Mouse (Mus musculus) liver, embryonic 15.5 days (tissue): ENCODE results near the gene Ubac2. TPM values are rescaled to one million over a fixed set of nuclear protein-coding genes. Genes with fewer than 3 reads are reported as not detected.

Experiments
- ATAC-seq: fragments of 200-750 bp; cut with Nextera tagmentation; 2 replicates; pipeline ENCODE4 v1.8.0; 2017; ENCODE audit warnings: moderate number of reproducible peaks, mild to moderate bottlenecking, moderate library complexity; ENCODE audit not compliant: insufficient read depth
- H3K27ac ChIP-seq: fragments of 300-500 bp; sonication (generic); replicated peaks from 2 replicates; pipeline ENCODE4 v1.5.1; 2015; ENCODE audit warnings: mild to moderate bottlenecking, inconsistent platforms
- H3K27me3 ChIP-seq: fragments of 300-500 bp; sonication (generic); 2 replicates; pipeline ENCODE4 v1.6.1; 2015; ENCODE audit warnings: mild to moderate bottlenecking, inconsistent platforms
- H3K36me3 ChIP-seq: fragments of 300-500 bp; sonication (generic); replicated peaks from 2 replicates; pipeline ENCODE4 v1.6.1; 2015; ENCODE audit warnings: moderate library complexity, mild to moderate bottlenecking, inconsistent platforms
- H3K4me1 ChIP-seq: fragments of 300-500 bp; sonication (generic); replicated peaks from 2 replicates; pipeline ENCODE4 v1.6.1; 2015; ENCODE audit warnings: inconsistent platforms
- H3K4me2 ChIP-seq: fragments of 300-500 bp; sonication (generic); 2 replicates; pipeline ENCODE4 v1.6.1; 2015; ENCODE audit warnings: moderate library complexity, mild to moderate bottlenecking, inconsistent platforms
- H3K4me3 ChIP-seq: fragments of 300-500 bp; sonication (generic); replicated peaks from 2 replicates; pipeline ENCODE4 v1.5.1; 2015; ENCODE audit warnings: mild to moderate bottlenecking, inconsistent platforms
- H3K9ac ChIP-seq: fragments of 300-500 bp; sonication (generic); 2 replicates; pipeline ENCODE4 v1.6.1; 2015; ENCODE audit warnings: moderate library complexity, mild to moderate bottlenecking, inconsistent platforms
- H3K9me3 ChIP-seq: fragments of 300-500 bp; sonication (generic); replicated peaks from 2 replicates; pipeline ENCODE4 v1.6.1; 2016; ENCODE audit warnings: inconsistent platforms
- WGBS: fragments of 180-500 bp; shearing (Covaris S2); methylation state at CpG from one replicate; pipeline ENCODE4 v1.1.7; 2015; ENCODE audit warnings: mixed read lengths; ENCODE audit not compliant: insufficient replicate concordance; 5-methylcytosine and 5-hydroxymethylcytosine counted together
- polyA plus RNA-seq: library from polyadenylated mRNA; unstranded; fragments of >200 nt; fragmentation: Nextera tagmentation; extraction: Ambion mirVana; gene quantifications from 2 replicates; pipeline ENCODE4 v1.2.1, GENCODE M21; 2015

The Ubac2 gene
- polyA plus RNA-seq, 1 experiment from 2014 or later: 20.0 TPM

DNA sequence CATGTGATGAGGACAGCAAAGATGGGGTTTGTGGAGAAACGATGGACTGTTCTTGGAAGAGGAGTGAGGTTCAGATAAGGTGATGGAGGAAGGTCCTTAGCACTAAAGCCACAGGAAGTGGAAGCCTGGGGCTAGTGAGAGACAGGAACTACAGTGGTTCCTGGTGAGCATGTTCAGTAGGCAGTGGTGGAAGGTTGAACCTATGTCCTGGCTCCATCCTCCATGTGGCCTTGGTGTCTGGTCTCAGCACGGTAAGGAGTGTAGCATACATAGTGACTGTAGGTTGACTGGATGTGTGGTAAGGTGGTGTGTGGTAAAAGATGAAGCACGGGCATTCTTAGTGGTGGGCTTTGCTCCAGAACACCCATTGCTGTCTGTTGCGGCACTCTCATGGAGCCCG is 71.5 kb downstream of the Ubac2 start:
- H3K36me3 ChIP-seq: peaks cover 6% of the 10 kb centered on the region; the same call in 1 of the 2 replicates
- peaks cover 9% of the 10 kb centered on the region for H3K4me1 ChIP-seq
- no peak for ATAC-seq
- no peak overlapping the region for H3K4me3 ChIP-seq
- H3K9ac ChIP-seq: no peak overlapping the region
- 65% methylated on average over 5 of the region's 5 CpGs for WGBS
- no peak overlapping the region for H3K4me2 ChIP-seq
- no peak overlapping the region for H3K27ac ChIP-seq
- no peaks in the 10 kb centered on the region for H3K9me3 ChIP-seq
- no peaks in the 10 kb centered on the region for H3K27me3 ChIP-seq

- H3K9ac ChIP-seq: no peak overlapping the region
- peaks cover 6% of the 10 kb centered on the region; the same call in 1 of the 2 replicates for H3K36me3 ChIP-seq
- ATAC-seq: peak; percentile 76
- H3K4me3 ChIP-seq: no peak overlapping the region
- H3K4me1 ChIP-seq: peaks cover 13% of the 10 kb centered on the region
- no peaks in the 10 kb centered on the region for H3K27me3 ChIP-seq
- 30% methylated on average over 2 of the region's 2 CpGs for WGBS
- no peak overlapping the region for H3K4me2 ChIP-seq
- no peaks in the 10 kb centered on the region for H3K9me3 ChIP-seq
- H3K27ac ChIP-seq: no peak overlapping the region; the same call in 1 of the 2 replicates
These were observed 73.1 kb downstream of the Ubac2 start for GRCm38 (mm10) chr14:121951399-121952045.

GRCm38 (mm10) chr14:121952046-121952400 is 73.6 kb downstream of the Ubac2 start:
- 72% methylated on average over 5 of the region's 5 CpGs for WGBS
- Histone ChIP-seq H3K27me3 (no peaks in the 10 kb centered on the region), H3K4me1 (peaks cover 13% of the 10 kb centered on the region), H3K9me3 (no peaks in the 10 kb centered on the region), H3K36me3 (peaks cover 6% of the 10 kb centered on the region; the same call in 1 of the 2 replicates), H3K27ac (no peak overlapping the region; the same call in 1 of the 2 replicates), H3K4me3 (no peak overlapping the region), H3K9ac (no peak overlapping the region), H3K4me2 (no peak overlapping the region)
- no peak for ATAC-seq

DNA sequence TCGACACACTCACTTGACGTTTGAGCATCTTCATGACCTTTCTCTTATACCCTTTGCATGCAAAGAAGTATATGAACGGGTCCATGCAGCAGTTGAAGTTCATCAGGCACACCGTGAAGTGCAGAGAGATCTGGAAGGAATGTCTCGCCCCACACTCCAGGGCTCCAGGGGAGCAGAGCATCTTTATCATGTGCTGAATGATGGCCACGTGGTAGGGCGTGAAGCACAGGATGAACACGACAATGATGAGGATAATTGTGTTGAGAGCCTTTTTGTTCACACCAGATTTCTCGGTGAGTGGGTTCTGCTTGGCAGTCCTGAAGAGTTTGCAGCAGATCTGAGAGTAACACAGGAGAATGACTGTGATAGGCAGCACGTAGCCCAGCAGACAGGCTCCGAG is 75.7 kb downstream of the Ubac2 start:
- H3K27ac ChIP-seq: no peak overlapping the region
- no peak for ATAC-seq
- no peak overlapping the region for H3K9ac ChIP-seq
- WGBS: 75% methylated on average over 11 of the region's 11 CpGs
- H3K4me2 ChIP-seq: no peak overlapping the region
- peaks cover 13% of the 10 kb centered on the region for H3K4me1 ChIP-seq
- no peaks in the 10 kb centered on the region for H3K27me3 ChIP-seq
- H3K36me3 ChIP-seq: peaks cover 6% of the 10 kb centered on the region; the same call in 1 of the 2 replicates
- H3K9me3 ChIP-seq: no peaks in the 10 kb centered on the region
- no peak overlapping the region for H3K4me3 ChIP-seq

DNA sequence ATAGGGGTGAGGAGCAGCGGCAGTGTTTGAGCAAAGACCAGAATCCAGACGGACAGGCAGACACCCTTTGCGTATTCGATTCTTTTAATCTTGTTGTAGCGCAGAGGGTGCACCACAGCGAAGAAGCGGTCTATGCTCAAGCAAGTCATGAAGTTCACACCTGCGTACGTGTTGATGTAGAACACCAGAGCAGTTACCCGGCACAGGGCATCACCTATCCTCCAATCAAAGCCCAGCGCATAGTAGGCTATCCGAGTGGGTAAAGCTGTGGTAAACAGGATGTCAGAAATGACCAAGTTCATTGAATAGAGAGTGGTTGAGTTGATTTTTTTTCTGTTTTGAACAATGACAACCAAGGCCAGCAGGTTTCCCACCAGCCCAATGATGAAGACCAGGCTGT is 76.2 kb downstream of the Ubac2 start:
- WGBS: 85% methylated on average over 12 of the region's 12 CpGs
- no peak for ATAC-seq
- Histone ChIP-seq H3K27ac (no peak overlapping the region), H3K4me2 (no peak overlapping the region), H3K4me3 (no peak overlapping the region), H3K9ac (no peak overlapping the region), H3K27me3 (no peaks in the 10 kb centered on the region), H3K9me3 (no peaks in the 10 kb centered on the region), H3K36me3 (peaks cover 6% of the 10 kb centered on the region; the same call in 1 of the 2 replicates), H3K4me1 (peaks cover 13% of the 10 kb centered on the region)

- no peak for ATAC-seq
- no peaks in the 10 kb centered on the region for H3K9me3 ChIP-seq
- no peak overlapping the region for H3K9ac ChIP-seq
- H3K4me1 ChIP-seq: peaks cover 13% of the 10 kb centered on the region
- H3K27ac ChIP-seq: no peak overlapping the region
- 53% methylated on average over 5 of the region's 5 CpGs for WGBS
- H3K4me3 ChIP-seq: no peak overlapping the region
- H3K36me3 ChIP-seq: peaks cover 6% of the 10 kb centered on the region; the same call in 1 of the 2 replicates
- no peaks in the 10 kb centered on the region for H3K27me3 ChIP-seq
- no peak overlapping the region for H3K4me2 ChIP-seq
These were observed 76.9 kb downstream of the Ubac2 start for GRCm38 (mm10) chr14:121955176-121955795.

GRCm38 (mm10) chr14:121956291-121956690 is 77.9 kb downstream of the Ubac2 start:
- H3K36me3 ChIP-seq: peaks cover 6% of the 10 kb centered on the region; the same call in 1 of the 2 replicates
- 48% methylated on average over 5 of the region's 5 CpGs for WGBS
- no peaks in the 10 kb centered on the region for H3K9me3 ChIP-seq
- ATAC-seq: no peak
- H3K4me3 ChIP-seq: no peak overlapping the region
- no peak overlapping the region for H3K4me2 ChIP-seq
- H3K27ac ChIP-seq: no peak overlapping the region
- no peaks in the 10 kb centered on the region for H3K27me3 ChIP-seq
- peaks cover 21% of the 10 kb centered on the region for H3K4me1 ChIP-seq
- no peak overlapping the region for H3K9ac ChIP-seq

- Histone ChIP-seq H3K4me1 (peaks cover 20% of the 10 kb centered on the region), H3K9me3 (no peaks in the 10 kb centered on the region), H3K4me3 (no peak overlapping the region)
These were observed 78.9 kb downstream of the Ubac2 start for GRCm38 (mm10) chr14:121957176-121957871.

DNA sequence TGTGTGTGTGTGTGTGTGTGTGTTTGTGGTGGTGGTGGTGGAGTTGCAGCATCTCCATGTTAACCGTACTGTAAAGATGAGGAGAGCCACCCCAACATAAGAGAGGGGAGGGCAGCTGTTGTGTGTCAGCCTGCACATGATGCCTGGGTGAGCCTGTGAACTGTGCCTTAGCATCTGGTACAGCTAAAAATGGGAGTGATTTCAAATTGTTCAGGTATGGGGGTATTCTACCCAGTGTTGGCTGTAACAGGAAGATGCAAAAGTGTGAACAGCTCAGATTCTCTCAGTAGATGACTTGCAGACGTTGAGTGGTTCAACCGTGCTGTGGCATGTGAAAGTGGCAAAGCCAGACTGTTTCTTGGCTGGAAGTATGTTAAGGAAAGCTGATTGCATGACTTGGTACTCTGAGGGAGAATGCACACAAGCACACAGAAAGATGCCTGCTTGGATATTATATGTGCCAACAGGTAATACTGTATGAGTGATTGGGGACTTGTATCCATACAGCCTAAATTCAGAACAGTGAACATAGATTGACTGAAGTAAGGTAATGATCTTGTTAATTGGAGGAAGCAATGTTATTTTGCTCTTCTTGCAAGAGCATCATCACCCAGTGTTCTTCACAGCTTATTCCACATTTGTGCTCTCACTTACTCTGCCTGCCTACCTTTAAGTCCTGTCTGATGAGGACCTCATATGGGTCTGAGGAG is 79.8 kb downstream of the Ubac2 start:
- Histone ChIP-seq H3K9me3 (no peaks in the 10 kb centered on the region), H3K4me1 (peaks cover 25% of the 10 kb centered on the region), H3K27me3 (no peaks in the 10 kb centered on the region), H3K36me3 (peaks cover 6% of the 10 kb centered on the region; the same call in 1 of the 2 replicates), H3K27ac (no peak overlapping the region), H3K9ac (no peak overlapping the region), H3K4me2 (no peak overlapping the region), H3K4me3 (no peak overlapping the region)
- ATAC-seq: no peak
- 68% methylated on average over 3 of the region's 3 CpGs for WGBS

More at GRCm38 (mm10) chr14:121957176-121957871, 78.9 kb downstream of the Ubac2 start:
- no peaks in the 10 kb centered on the region for H3K27me3 ChIP-seq
- peak; percentile 51 for ATAC-seq
- H3K4me2 ChIP-seq: no peak overlapping the region
- no peak overlapping the region for H3K9ac ChIP-seq
- H3K36me3 ChIP-seq: peaks cover 6% of the 10 kb centered on the region; the same call in 1 of the 2 replicates
- 49% methylated on average over 10 of the region's 10 CpGs for whole genome bisulfite sequencing
- H3K27ac ChIP-seq: no peak overlapping the region

DNA sequence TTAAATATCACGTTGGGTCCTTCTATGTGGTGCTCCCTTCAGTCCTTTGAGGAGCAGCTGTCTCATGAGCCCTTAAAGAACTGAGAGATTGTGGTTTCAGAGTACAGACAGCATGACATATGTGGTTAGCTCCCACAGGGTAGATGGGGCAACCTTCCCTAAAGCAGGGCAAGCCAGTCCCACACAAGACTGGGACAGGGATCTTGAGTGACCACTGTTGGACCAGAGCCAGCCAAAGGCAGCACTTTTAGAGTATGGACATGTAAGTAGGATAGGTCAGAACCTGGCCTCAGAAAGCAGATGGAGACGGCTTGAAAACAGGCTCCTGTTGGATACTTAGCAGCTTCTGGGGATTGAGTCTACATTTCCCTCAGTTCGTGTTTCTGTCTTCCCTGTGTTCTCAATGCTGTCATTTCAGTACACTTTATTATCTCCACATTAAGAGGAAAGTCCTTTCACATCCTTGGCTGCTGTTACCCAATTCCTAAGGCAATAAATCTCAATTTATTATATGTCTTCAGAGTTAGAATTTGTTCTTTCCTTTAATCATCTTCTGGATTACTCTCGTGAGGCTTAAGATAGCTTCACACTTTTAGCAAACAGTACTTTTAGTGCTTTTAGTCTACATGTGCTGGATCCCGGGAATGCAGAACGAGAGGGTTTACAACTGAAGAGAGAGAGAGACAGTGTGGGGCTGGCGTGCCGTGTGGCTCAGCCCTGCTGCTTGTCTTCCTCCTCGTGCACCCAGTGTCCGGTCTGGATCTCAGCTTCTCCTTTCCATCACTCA is 80.5 kb downstream of the Ubac2 start:
- peaks cover 4% of the 10 kb centered on the region; the same call in 1 of the 2 replicates for H3K36me3 ChIP-seq
- H3K9me3 ChIP-seq: no peaks in the 10 kb centered on the region
- ATAC-seq: no peak
- H3K27me3 ChIP-seq: no peaks in the 10 kb centered on the region
- peaks cover 32% of the 10 kb centered on the region for H3K4me1 ChIP-seq
- no peak overlapping the region for H3K27ac ChIP-seq
- H3K9ac ChIP-seq: no peak overlapping the region
- H3K4me2 ChIP-seq: no peak overlapping the region
- H3K4me3 ChIP-seq: no peak overlapping the region
- 52% methylated on average over 10 of the region's 10 CpGs for WGBS
